Comparison of ENCODE assay signal across 10 mouse cellular contexts in genomic region chr4:95862781-95863499, GRCm38 (mm10).
DNase-seq lines count a peak whose midpoint lies in the region; ATAC-seq and TF ChIP-seq lines count a peak whose summit lies in the region.
"Had no signal": no experiment of that assay in that cellular context is flagged by ENCODE, and none has a peak within 500 bp of the region (broad histone marks: within the 10 kb centered on the region; RNA-seq: fewer than 3 reads in every experiment).

No protein-coding gene starts in this region.

- DNase-seq in embryo, embryonic 11 days, result peak; percentile 29
- DNase-seq in embryo, embryonic 10.5 days (ENCODE audit: low spot score), result no peak
- no peak for DNase-seq in lung, adult 2 months
- DNase-seq in lung, postnatal 14 days, result no peak
- DNase-seq in lung, postnatal 10 days, result peak; percentile 17
- DNase-seq in right cerebral cortex, postnatal 14 days, result no peak
- no peak for DNase-seq in right cerebral cortex, adult 2 months (ENCODE audit: low spot score in 2 of 2)
- DNase-seq: layer of hippocampus, postnatal 36 days had no signal

- H3K9me3 ChIP-seq in forebrain, embryonic 12.5 days, result no peaks in the 10 kb centered on the region
- H3K9me3 ChIP-seq: embryonic facial prominence, embryonic 12.5 days had no signal

- H3K36me3 ChIP-seq in forebrain, embryonic 12.5 days (replicated peaks), result no peaks in the 10 kb centered on the region
- H3K36me3 ChIP-seq: embryonic facial prominence, embryonic 12.5 days had no signal

- no peak overlapping the region for H3K9ac ChIP-seq in forebrain, embryonic 12.5 days
- H3K9ac ChIP-seq: embryonic facial prominence, embryonic 12.5 days had no signal

- H3K27ac ChIP-seq in forebrain, embryonic 12.5 days, result no peak overlapping the region
- H3K27ac ChIP-seq: embryonic facial prominence, embryonic 12.5 days had no signal

- H3K4me3 ChIP-seq in lung, adult 2 months (replicated peaks; ENCODE audit: extremely low read depth, low read depth, low read length), result no peak overlapping the region
- H3K4me3 ChIP-seq in forebrain, embryonic 12.5 days (replicated peaks), result no peak overlapping the region
- H3K4me3 ChIP-seq: embryonic facial prominence, embryonic 12.5 days had no signal

- H3K4me1 ChIP-seq in lung, adult 2 months (ENCODE audit: control insufficient read depth, insufficient read depth, low read length), result no peaks in the 10 kb centered on the region; the same call in 1 of the 2 replicates
- H3K4me1 ChIP-seq in forebrain, embryonic 12.5 days, result peaks cover 13% of the 10 kb centered on the region; the same call in 1 of the 2 replicates

- H3K4me2 ChIP-seq in forebrain, embryonic 12.5 days, result no peak overlapping the region
- H3K4me2 ChIP-seq: embryonic facial prominence, embryonic 12.5 days had no signal

- no peaks in the 10 kb centered on the region for H3K27me3 ChIP-seq in forebrain, embryonic 12.5 days
- H3K27me3 ChIP-seq: embryonic facial prominence, embryonic 12.5 days had no signal

- peak; percentile 19; the same call in 1 of the 2 replicates for TF ChIP-seq CTCF in lung, adult 2 months (IDR thresholded peaks at IDR 0.05; ENCODE audit: insufficient read depth, low read length)

- 0 out of 2 replicates have a peak, but pooled peaks have one; percentile 51 for ATAC-seq in forebrain, embryonic 12.5 days (ENCODE audit: low FRiP score)

- TF ChIP-seq POLR2A in lung, adult 2 months (IDR thresholded peaks at IDR 0.05; ENCODE audit: borderline replicate concordance, extremely low read depth, low read depth, low read length), result no peak

- WGBS in lung, adult 2 months, result 55% methylated on average over 6 of the region's 6 CpGs
- 76% methylated on average over 6 of the region's 6 CpGs for WGBS in forebrain, embryonic 12.5 days

Comparison
In these comparisons a context has a peak if more than half of its experiments do, and no peak if none do; other contexts are left out.
1. DNase-seq: peak in embryo, embryonic 11 days (single experiment) and lung, postnatal 10 days (single experiment); none in embryo, embryonic 10.5 days (single experiment), lung, adult 2 months (single experiment), lung, postnatal 14 days (single experiment), right cerebral cortex, postnatal 14 days (single experiment) and right cerebral cortex, adult 2 months (0 of 2).